29 mouse cellular contexts compared by ENCODE assay signal in the genomic region with DNA sequence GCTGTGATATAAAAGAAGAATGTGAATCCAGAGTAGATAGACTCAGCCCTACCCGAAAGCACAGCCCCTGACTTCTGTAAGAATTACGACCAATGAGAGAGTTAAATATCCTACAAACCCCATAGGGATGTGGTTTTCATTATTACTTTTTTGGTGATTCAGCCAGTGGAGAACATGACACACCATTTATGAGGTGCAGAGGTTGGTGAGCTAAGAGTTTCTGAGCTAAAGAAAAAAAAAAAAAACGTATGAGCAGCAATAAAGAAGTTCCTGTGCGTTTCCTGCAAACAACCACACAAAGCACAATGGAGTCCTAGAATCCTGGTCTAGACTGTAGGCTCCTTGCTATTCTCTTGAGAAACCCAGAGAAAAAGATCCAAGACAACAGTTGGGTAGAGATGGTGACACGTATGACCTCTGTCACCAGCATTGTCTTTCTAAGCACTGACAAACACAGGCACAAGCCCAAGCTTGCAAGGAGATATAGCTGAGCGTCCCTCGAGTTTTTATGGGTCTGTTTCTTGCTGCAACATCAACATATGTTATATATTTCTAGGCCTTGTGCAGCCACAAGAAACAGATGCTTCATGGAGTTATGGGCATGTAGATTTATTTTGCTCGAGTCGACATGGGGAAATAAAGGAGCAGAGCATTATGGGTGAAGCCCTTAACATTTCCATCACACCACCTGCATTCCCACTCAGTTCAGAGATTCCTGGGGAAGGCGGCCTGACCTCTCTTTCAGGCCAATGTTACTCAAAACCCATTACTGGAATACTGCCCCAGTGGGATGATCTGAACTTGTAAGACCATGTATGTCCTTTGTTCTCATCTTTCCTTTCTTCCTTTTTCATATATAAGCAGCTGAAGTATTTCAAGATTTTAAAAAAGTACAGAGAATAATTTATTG.
DNase-seq lines count a peak whose midpoint lies in the region; ATAC-seq lines count a peak whose summit lies in the region.
"Had no signal": no experiment of that assay in that cellular context is flagged by ENCODE, and none has a peak within 500 bp of the region (broad histone marks: within the 10 kb centered on the region; RNA-seq: fewer than 3 reads in every experiment).

No protein-coding gene starts in this region.

- H3K4me3 ChIP-seq in heart, embryonic 10.5 days: no peak overlapping the region
- H3K4me3 ChIP-seq in heart, embryonic 11.5 days (ENCODE audit: low read depth, low read length): no peak overlapping the region
- no peak overlapping the region for H3K4me3 ChIP-seq in embryonic facial prominence, embryonic 15.5 days (replicated peaks)
- H3K4me3 ChIP-seq in limb, embryonic 12.5 days (replicated peaks): no peak overlapping the region
- H3K4me3 ChIP-seq: erythroblast, embryonic 14.5 days; heart, embryonic 15.5 days; hindbrain, embryonic 12.5 days; intestine, embryonic 15.5 days; liver, embryonic 12.5 days; megakaryocyte, embryonic 14.5 days; midbrain, embryonic 15.5 days had no signal

- no peaks in the 10 kb centered on the region for H3K9me3 ChIP-seq in heart, embryonic 10.5 days
- H3K9me3 ChIP-seq in heart, embryonic 11.5 days (replicated peaks; ENCODE audit: control insufficient read depth, low read length): no peaks in the 10 kb centered on the region
- H3K9me3 ChIP-seq in embryonic facial prominence, embryonic 15.5 days (replicated peaks): no peaks in the 10 kb centered on the region
- 0 out of 2 replicates have a peak, but pooled peaks cover 6% of the 10 kb centered on the region for H3K9me3 ChIP-seq in limb, embryonic 12.5 days
- H3K9me3 ChIP-seq: heart, embryonic 15.5 days; hindbrain, embryonic 12.5 days; intestine, embryonic 15.5 days; liver, embryonic 12.5 days; midbrain, embryonic 15.5 days had no signal

- no peaks in the 10 kb centered on the region for H3K27me3 ChIP-seq in heart, embryonic 10.5 days (ENCODE audit: insufficient read depth, poor library complexity, severe bottlenecking)
- H3K27me3 ChIP-seq in heart, embryonic 11.5 days (ENCODE audit: control insufficient read depth, insufficient read depth, low read length): no peaks in the 10 kb centered on the region
- H3K27me3 ChIP-seq in embryonic facial prominence, embryonic 15.5 days: no peaks in the 10 kb centered on the region
- no peaks in the 10 kb centered on the region for H3K27me3 ChIP-seq in limb, embryonic 12.5 days
- H3K27me3 ChIP-seq: heart, embryonic 15.5 days; hindbrain, embryonic 12.5 days; intestine, embryonic 15.5 days; liver, embryonic 12.5 days; megakaryocyte, embryonic 14.5 days; midbrain, embryonic 15.5 days had no signal

- no peak overlapping the region for H3K27ac ChIP-seq in heart, embryonic 10.5 days
- H3K27ac ChIP-seq in heart, embryonic 11.5 days (ENCODE audit: low read depth, low read length): no peak overlapping the region
- peak overlapping the region; percentile 17; the same call in 1 of the 2 replicates for H3K27ac ChIP-seq in embryonic facial prominence, embryonic 15.5 days (replicated peaks)
- peak overlapping the region; percentile 89 for H3K27ac ChIP-seq in limb, embryonic 12.5 days
- H3K27ac ChIP-seq: heart, embryonic 15.5 days; hindbrain, embryonic 12.5 days; hindbrain, postnatal 0 days; intestine, embryonic 15.5 days; liver, embryonic 12.5 days; midbrain, embryonic 15.5 days had no signal

- no peak overlapping the region for H3K9ac ChIP-seq in heart, embryonic 11.5 days (ENCODE audit: low read depth, low read length)
- no peak overlapping the region for H3K9ac ChIP-seq in embryonic facial prominence, embryonic 15.5 days
- no peak overlapping the region for H3K9ac ChIP-seq in limb, embryonic 12.5 days (replicated peaks)
- H3K9ac ChIP-seq: heart, embryonic 15.5 days; hindbrain, embryonic 12.5 days; intestine, embryonic 15.5 days; liver, embryonic 12.5 days; liver, postnatal 0 days; midbrain, embryonic 15.5 days had no signal

- H3K4me2 ChIP-seq in heart, embryonic 11.5 days: no peak overlapping the region
- H3K4me2 ChIP-seq in embryonic facial prominence, embryonic 15.5 days (replicated peaks): no peak overlapping the region
- no peak overlapping the region for H3K4me2 ChIP-seq in limb, embryonic 12.5 days
- H3K4me2 ChIP-seq: heart, embryonic 15.5 days; hindbrain, embryonic 12.5 days; intestine, embryonic 15.5 days; liver, embryonic 12.5 days; midbrain, embryonic 15.5 days had no signal

- peaks cover 17% of the 10 kb centered on the region for H3K4me1 ChIP-seq in heart, embryonic 10.5 days
- no peaks in the 10 kb centered on the region for H3K4me1 ChIP-seq in heart, embryonic 11.5 days (ENCODE audit: control insufficient read depth, insufficient read depth, low read length)
- H3K4me1 ChIP-seq in embryonic facial prominence, embryonic 15.5 days: no peaks in the 10 kb centered on the region; the same call in 1 of the 2 replicates
- H3K4me1 ChIP-seq in limb, embryonic 12.5 days (replicated peaks): peaks cover 5% of the 10 kb centered on the region
- H3K4me1 ChIP-seq: hindbrain, embryonic 12.5 days; intestine, embryonic 15.5 days; liver, embryonic 12.5 days; megakaryocyte, embryonic 14.5 days; midbrain, embryonic 15.5 days had no signal

- peak; percentile 53 for DNase-seq in heart, embryonic 10.5 days (ENCODE audit: low spot score)
- peak; percentile 68 for DNase-seq in 3T3-L1 (ENCODE audit: low read depth, low spot score)
- no peak for DNase-seq in right cerebral cortex, postnatal 4 days
- DNase-seq in frontal cortex, adult 2 months (ENCODE audit: extremely low spot score in 1 of 2, low spot score in 1 of 2): no peak
- no peak for DNase-seq in adrenal gland, adult 18-20 months (ENCODE audit: low spot score in 2 of 2)
- DNase-seq: adrenal gland, adult 8-10 months; cerebellum, adult 2 months; cerebellum, postnatal 14 days; gastrocnemius, postnatal 36 days; kidney, adult 8-10 months; kidney, postnatal 25 days; liver, postnatal 0 days; lung, postnatal 4 days; thymus, adult 2 months; thymus, postnatal 36 days had no signal

- no peaks in the 10 kb centered on the region for H3K36me3 ChIP-seq in heart, embryonic 10.5 days
- H3K36me3 ChIP-seq in heart, embryonic 11.5 days (ENCODE audit: control insufficient read depth, insufficient read depth, low read length): no peaks in the 10 kb centered on the region
- H3K36me3 ChIP-seq in embryonic facial prominence, embryonic 15.5 days: no peaks in the 10 kb centered on the region
- no peaks in the 10 kb centered on the region for H3K36me3 ChIP-seq in limb, embryonic 12.5 days
- H3K36me3 ChIP-seq: heart, embryonic 15.5 days; hindbrain, embryonic 12.5 days; intestine, embryonic 15.5 days; liver, embryonic 12.5 days; midbrain, embryonic 15.5 days had no signal

- no peak for ATAC-seq in heart, embryonic 11.5 days (replicated peaks; ENCODE audit: insufficient number of reproducible peaks, low FRiP score, low TSS enrichment)
- ATAC-seq in embryonic facial prominence, embryonic 15.5 days (ENCODE audit: insufficient number of reproducible peaks, low FRiP score, low TSS enrichment, low read depth): no peak
- ATAC-seq in limb, embryonic 12.5 days (ENCODE audit: insufficient number of reproducible peaks, insufficient read depth, low FRiP score, low TSS enrichment, low read depth): peak; percentile 76; the same call in 1 of the 2 replicates
- ATAC-seq: activated CD4-positive, CD25-positive, alpha-beta regulatory T cell, adult 4 months; forebrain, embryonic 16.5 days; hindbrain, postnatal 0 days; intestine, embryonic 15.5 days; liver, embryonic 12.5 days; liver, postnatal 0 days; lung, postnatal 0 days; midbrain, embryonic 15.5 days had no signal

- WGBS in heart, embryonic 10.5 days: 79% methylated on average over 10 of the region's 10 CpGs
- 81% methylated on average over 10 of the region's 10 CpGs for WGBS in heart, embryonic 11.5 days (ENCODE audit: insufficient replicate concordance)
- WGBS in embryonic facial prominence, embryonic 15.5 days: 49% methylated on average over 10 of the region's 10 CpGs
- WGBS in limb, embryonic 12.5 days: 40% methylated on average over 10 of the region's 10 CpGs

Comparison
In these comparisons a context has a peak if more than half of its experiments do, and no peak if none do; other contexts are left out.
1. DNase-seq: peak in heart, embryonic 10.5 days (single experiment) and 3T3-L1 (single experiment); none in right cerebral cortex, postnatal 4 days (single experiment), frontal cortex, adult 2 months (0 of 2) and adrenal gland, adult 18-20 months (0 of 2).
2. H3K27ac ChIP-seq: peak in embryonic facial prominence, embryonic 15.5 days (single experiment) and limb, embryonic 12.5 days (single experiment); none in heart, embryonic 10.5 days (single experiment) and heart, embryonic 11.5 days (single experiment).